Mouse (Mus musculus): ENCODE results near the gene Timp2. TPM values are rescaled to one million over a fixed set of nuclear protein-coding genes. Genes with fewer than 3 reads are reported as not detected.
A peak's percentile ranks its signal among the peaks of the same experiment; 100 is the strongest.
"Not testable (repeated sequence)": the region's sequence is repeated elsewhere in the genome, so short reads cannot be mapped to it uniquely, and the experiment has no call there.

Gene Timp2
- total RNA-seq, 2 experiments from 2014 or later, result 70.1 to 115 TPM

GRCm38 (mm10) chr11:118379251-118380009, 23.9 kb upstream of the Timp2 start:
- peak; percentile 98; the same call in 1 of the 2 replicates for TF ChIP-seq CTCF (IDR thresholded peaks at IDR 0.05)
- peak overlapping the region; percentile 32 for H3K4me3 ChIP-seq
- DNase-seq, result peak; percentile 93
- H3K27ac ChIP-seq, result peak overlapping the region; percentile 74
- intact Hi-C loops (cut with DNase I), result loop anchor here (1.0 to 10.0 kb wide), 2 partner anchors 62 to 295 kb away; no protein-coding TSS in a partner anchor

GRCm38 (mm10) chr11:118378656-118379055, 23.1 kb upstream of the Timp2 start:
- Histone ChIP-seq H3K4me3 (no peak overlapping the region), H3K27ac (peak overlapping the region; percentile 74)
- peak; percentile 14 for DNase-seq
- TF ChIP-seq CTCF (IDR thresholded peaks at IDR 0.05), result no peak
- intact Hi-C loops (cut with DNase I), result loop anchor here (1.0 to 10.0 kb wide), 2 partner anchors 61 to 294 kb away; no protein-coding TSS in a partner anchor

- DNase-seq, result peak; percentile 11
- intact Hi-C loops (cut with DNase I), result loop anchor here (10.0 kb wide), 1 partner anchor 292 kb away; no protein-coding TSS in a partner anchor
- not testable (repeated sequence) for H3K27ac ChIP-seq, H3K4me3 ChIP-seq
These were observed 20.8 kb upstream of the Timp2 start for GRCm38 (mm10) chr11:118376323-118376722.

GRCm38 (mm10) chr11:118375881-118376280, 20.3 kb upstream of the Timp2 start:
- TF ChIP-seq CTCF (IDR thresholded peaks at IDR 0.05), result no peak
- Histone ChIP-seq H3K27ac (no peak overlapping the region), H3K4me3 (no peak overlapping the region)
- intact Hi-C loops (cut with DNase I), result loop anchor here (10.0 kb wide), 1 partner anchor 291 kb away; no protein-coding TSS in a partner anchor
- peak; percentile 13 for DNase-seq

- DNase-seq, result peak; percentile 6
- Histone ChIP-seq H3K4me3 (no peak overlapping the region), H3K27ac (no peak overlapping the region)
- intact Hi-C loops (cut with DNase I), result loop anchor here (10.0 kb wide), 1 partner anchor 291 kb away; no protein-coding TSS in a partner anchor
- TF ChIP-seq CTCF (IDR thresholded peaks at IDR 0.05), result no peak
These were observed 19.9 kb upstream of the Timp2 start for GRCm38 (mm10) chr11:118375461-118375860.

- intact Hi-C loops (cut with DNase I), result loop anchor here (10.0 kb wide), 1 partner anchor 290 kb away; no protein-coding TSS in a partner anchor
- Histone ChIP-seq H3K4me3 (no peak overlapping the region), H3K27ac (no peak overlapping the region)
- no peak for TF ChIP-seq CTCF (IDR thresholded peaks at IDR 0.05)
- peak; percentile 10 for DNase-seq
These were observed 19.5 kb upstream of the Timp2 start for GRCm38 (mm10) chr11:118375006-118375405.

- H3K4me3 ChIP-seq, result no peak overlapping the region
- H3K27ac ChIP-seq, result no peak overlapping the region
- intact Hi-C loops (cut with DNase I), result loop anchor here (10.0 kb wide), 1 partner anchor 290 kb away; no protein-coding TSS in a partner anchor
- TF ChIP-seq CTCF (IDR thresholded peaks at IDR 0.05), result no peak
- peak; percentile 11 for DNase-seq
These were observed 19.0 kb upstream of the Timp2 start for GRCm38 (mm10) chr11:118374506-118374905.

GRCm38 (mm10) chr11:118372641-118373040, 17.1 kb upstream of the Timp2 start:
- TF ChIP-seq CTCF (IDR thresholded peaks at IDR 0.05), result no peak
- intact Hi-C loops (cut with DNase I), result loop anchor here (10.0 kb wide), 1 partner anchor 288 kb away; no protein-coding TSS in a partner anchor
- Histone ChIP-seq H3K27ac (no peak overlapping the region), H3K4me3 (no peak overlapping the region)
- peak; percentile 16 for DNase-seq

GRCm38 (mm10) chr11:118371876-118372275, 16.3 kb upstream of the Timp2 start:
- no peak overlapping the region for H3K27ac ChIP-seq
- intact Hi-C loops (cut with DNase I), result loop anchor here (10.0 kb wide), 1 partner anchor 287 kb away; no protein-coding TSS in a partner anchor
- H3K4me3 ChIP-seq, result no peak overlapping the region

GRCm38 (mm10) chr11:118369657-118370056, 14.1 kb upstream of the Timp2 start:
- TF ChIP-seq CTCF (IDR thresholded peaks at IDR 0.05), result no peak
- DNase-seq, result peak; percentile 8
- H3K27ac ChIP-seq, result no peak overlapping the region
- H3K4me3 ChIP-seq, result no peak overlapping the region
- intact Hi-C loops (cut with DNase I), result loop anchor here (10.0 kb wide), 1 partner anchor 285 kb away; no protein-coding TSS in a partner anchor

More at GRCm38 (mm10) chr11:118371876-118372275, 16.3 kb upstream of the Timp2 start:
- no peak for TF ChIP-seq CTCF (IDR thresholded peaks at IDR 0.05)
- peak; percentile 24 for DNase-seq

- TF ChIP-seq CTCF (IDR thresholded peaks at IDR 0.05), result no peak
- intact Hi-C loops (cut with DNase I), result no loop called here
- Histone ChIP-seq H3K4me3 (no peak overlapping the region), H3K27ac (no peak overlapping the region)
- peak; percentile 11 for DNase-seq
These were observed 13.7 kb upstream of the Timp2 start for GRCm38 (mm10) chr11:118369251-118369650.

- intact Hi-C loops (cut with DNase I), result no loop called here
- H3K4me3 ChIP-seq, result no peak overlapping the region
- no peak overlapping the region for H3K27ac ChIP-seq
- TF ChIP-seq CTCF (IDR thresholded peaks at IDR 0.05), result peak; percentile 47
- DNase-seq, result peak; percentile 52
These were observed 12.8 kb upstream of the Timp2 start for GRCm38 (mm10) chr11:118368330-118368729.

GRCm38 (mm10) chr11:118366559-118366958, 11.0 kb upstream of the Timp2 start:
- H3K27ac ChIP-seq, result peak overlapping the region; percentile 91
- no peak for DNase-seq

More at GRCm38 (mm10) chr11:118366559-118366958, 11.0 kb upstream of the Timp2 start:
- intact Hi-C loops (cut with DNase I), result no loop called here
- no peak for TF ChIP-seq CTCF (IDR thresholded peaks at IDR 0.05)
- no peak overlapping the region for H3K4me3 ChIP-seq
